Comparison of ENCODE assay signal across 14 mouse cellular contexts in the genomic region with DNA sequence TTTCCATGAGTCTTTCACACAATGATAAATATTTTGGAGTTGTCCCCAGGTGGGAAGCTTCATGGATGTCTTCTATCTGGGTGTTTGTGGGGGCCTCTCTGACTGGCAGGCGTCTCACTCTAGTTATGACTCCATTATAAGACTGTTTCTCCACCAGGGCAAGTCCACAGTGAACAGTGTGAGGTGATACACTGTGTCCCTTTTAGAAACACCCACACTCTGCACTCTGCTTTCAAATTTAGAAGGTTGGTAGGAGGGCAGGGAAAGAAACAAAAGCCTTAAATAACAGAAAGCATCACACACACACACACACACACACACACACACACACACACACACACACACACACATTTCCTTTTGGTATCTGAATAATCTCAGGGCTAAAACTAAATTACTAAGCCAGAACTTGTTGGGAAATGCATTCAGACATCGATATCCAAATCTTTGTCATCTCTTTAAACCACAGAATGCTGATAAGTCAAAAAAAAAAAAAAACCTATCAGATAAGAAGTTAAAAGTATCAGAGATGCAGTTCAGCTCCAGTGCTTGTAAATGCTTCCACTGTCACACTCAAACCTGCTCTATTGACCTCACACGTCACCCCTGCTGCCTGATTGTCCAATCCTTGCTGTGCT.
"Had no signal": no experiment of that assay in that cellular context is flagged by ENCODE, and none has a peak within 500 bp of the region (broad histone marks: within the 10 kb centered on the region; RNA-seq: fewer than 3 reads in every experiment).

No protein-coding gene starts in this region.

- H3K27ac ChIP-seq: kidney, postnatal 0 days; layer of hippocampus, adult 2 months; limb, embryonic 13.5 days; liver, embryonic 14.5 days; midbrain, embryonic 13.5 days; neural tube, embryonic 12.5 days; stomach, embryonic 15.5 days had no signal

- H3K4me1 ChIP-seq: limb, embryonic 13.5 days; midbrain, embryonic 13.5 days; neural tube, embryonic 12.5 days had no signal

- H3K36me3 ChIP-seq: limb, embryonic 13.5 days; midbrain, embryonic 13.5 days; neural tube, embryonic 12.5 days; stomach, embryonic 15.5 days had no signal

- DNase-seq: kidney, postnatal 4 days; left cerebral cortex, postnatal 4 days; lung, adult 18-20 months; retina, postnatal 1 day; right cerebral cortex, postnatal 4 days; thymus, adult 2 months; thymus, postnatal 25 days had no signal

- H3K4me3 ChIP-seq: layer of hippocampus, adult 2 months; limb, embryonic 13.5 days; midbrain, embryonic 13.5 days; neural tube, embryonic 12.5 days; stomach, embryonic 15.5 days had no signal

- ATAC-seq: midbrain, embryonic 13.5 days had no signal

- H3K27me3 ChIP-seq: limb, embryonic 13.5 days; midbrain, embryonic 13.5 days; neural tube, embryonic 12.5 days; stomach, embryonic 15.5 days had no signal

- H3K9me3 ChIP-seq: limb, embryonic 13.5 days; midbrain, embryonic 13.5 days; neural tube, embryonic 12.5 days; stomach, embryonic 15.5 days had no signal
